Mouse (Mus musculus): ENCODE measurements around the gene Csk. TPM values are rescaled to one million over a fixed set of nuclear protein-coding genes. Genes with fewer than 3 reads are reported as not detected.
A peak's percentile ranks its signal among the peaks of the same experiment; 100 is the strongest.

Csk gene
- polyA plus RNA-seq, 2 experiments from 2014 or later = 110 to 150 TPM

DNA sequence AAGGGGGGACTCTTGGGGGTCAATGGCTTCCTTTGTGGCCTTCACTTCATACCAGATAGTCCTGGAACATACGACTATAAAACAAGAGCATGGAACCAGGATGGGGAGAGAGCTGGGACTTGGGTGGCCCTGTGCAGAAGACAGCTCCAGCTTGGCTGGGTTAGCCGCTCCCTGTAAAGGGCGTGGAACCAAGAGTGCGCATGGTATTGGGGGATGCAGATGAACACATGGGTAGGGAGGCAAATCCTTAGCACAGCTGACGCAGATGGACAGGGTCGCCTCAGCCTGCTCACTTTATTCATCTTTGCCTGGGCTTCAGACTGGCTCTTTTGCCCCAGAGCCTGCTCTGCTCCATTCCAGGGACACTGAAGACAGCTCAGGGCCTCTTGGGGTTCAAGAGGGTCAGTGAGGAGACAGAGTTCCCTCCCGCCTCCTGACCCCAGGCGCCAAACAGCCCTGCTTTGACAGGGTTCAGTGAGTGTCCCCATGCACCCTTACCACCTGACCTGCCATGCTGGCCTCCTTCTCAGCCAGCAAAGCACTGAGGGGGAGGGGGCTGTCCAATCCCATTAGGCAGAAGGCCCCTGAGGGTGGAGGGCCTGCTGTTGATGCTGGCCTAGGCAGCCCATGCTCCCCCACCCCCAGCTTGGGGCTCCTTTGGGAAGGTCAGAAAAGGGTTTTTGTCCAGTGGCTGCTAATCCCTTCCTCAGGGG, 54.4 kb downstream of the Csk start:
- ATAC-seq = no peak

DNA sequence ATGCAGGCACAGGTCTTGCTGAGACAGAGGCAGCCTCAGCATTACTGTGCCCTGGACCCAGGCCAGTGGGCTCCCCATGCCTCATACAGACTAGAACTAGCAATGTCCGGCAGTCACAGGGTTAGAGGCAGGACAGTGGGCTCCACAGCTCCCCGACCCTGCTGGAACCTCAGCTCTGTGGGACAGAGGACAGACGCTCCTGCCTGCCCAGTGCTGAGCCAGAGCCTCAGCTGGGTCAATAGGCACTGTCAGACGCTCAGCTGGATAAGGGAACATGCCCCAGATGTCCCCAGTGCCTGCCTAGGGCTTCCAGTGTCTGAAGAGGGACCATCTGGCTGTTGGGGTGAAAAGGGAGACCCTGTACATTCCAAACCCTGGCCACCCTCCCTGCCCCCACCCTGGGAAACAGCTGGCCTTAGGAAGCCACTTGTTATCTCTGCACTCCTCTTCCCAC, 55.5 kb downstream of the Csk start:
- ATAC-seq = no peak

DNA sequence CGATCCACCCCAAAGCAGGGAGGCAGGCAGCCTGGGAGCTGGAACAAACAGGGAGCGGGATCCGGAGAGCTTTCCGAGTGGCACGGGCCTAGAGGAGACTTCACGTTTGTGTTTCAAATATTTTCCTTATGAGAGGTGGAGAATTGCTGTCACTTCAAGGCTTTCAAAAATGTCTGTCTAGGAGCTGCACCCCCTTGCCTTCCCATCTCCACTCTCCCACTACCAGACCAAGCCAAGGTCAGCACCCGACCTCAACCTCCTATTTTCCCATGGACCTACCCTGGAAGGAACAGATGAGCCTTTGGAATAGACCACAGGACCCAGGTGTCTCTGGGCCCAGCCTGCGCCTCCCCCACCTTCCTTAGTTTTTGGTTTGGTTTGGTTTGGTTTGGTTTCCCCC, 56.2 kb downstream of the Csk start:
- ATAC-seq = no peak

DNA sequence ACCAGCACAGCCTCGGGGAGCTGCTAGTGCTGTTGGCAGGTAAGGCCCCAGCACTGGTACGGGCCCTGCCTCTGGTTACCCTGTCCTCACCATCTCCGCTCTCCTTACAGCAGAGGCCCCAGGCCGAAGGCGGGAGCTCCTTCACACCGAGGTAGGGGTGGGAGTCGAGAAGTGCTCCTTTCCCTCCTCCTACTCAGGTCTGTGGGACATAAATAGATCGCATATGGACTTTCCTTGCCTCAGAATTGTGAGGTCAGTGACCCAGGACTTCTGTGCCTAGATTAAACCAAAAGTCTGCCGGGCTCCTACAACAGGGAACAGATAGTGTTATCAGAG, 59.3 kb downstream of the Csk start:
- ATAC-seq = no peak

DNA sequence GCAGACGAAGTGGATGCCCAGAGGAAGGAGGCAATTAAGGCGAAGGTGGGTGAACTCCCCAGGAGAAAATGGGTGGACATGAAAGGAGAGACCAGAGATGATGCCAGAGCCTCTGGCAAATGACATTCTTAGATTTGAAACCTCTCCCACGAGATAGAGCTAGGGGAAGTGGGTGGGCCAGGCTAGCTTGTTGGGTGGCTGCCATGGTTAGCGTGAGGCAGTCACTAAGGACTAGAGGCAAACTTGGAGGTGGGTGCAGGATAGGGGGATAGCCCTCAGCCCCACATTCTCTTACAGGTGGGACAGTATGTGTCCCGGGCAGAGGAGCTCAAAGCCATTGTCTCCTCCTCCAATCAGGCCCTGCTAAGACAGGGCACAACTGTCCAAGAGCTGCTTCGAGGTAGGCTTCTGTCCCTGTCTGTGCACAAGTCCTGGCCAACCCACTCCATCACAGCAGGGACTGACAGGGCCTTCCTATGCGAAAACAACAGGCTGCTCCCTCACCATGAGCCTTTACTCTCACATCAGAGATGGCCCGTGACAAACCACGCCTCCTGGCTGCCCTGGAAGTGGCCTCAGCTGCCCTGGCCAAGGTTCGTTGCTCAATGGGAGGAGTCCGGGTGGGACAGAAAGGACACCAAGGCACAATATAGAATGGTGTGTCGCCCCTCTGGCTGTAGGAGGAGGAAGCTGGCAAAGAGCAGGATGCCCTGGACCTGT, 59.8 kb downstream of the Csk start:
- ATAC-seq = no peak

DNA sequence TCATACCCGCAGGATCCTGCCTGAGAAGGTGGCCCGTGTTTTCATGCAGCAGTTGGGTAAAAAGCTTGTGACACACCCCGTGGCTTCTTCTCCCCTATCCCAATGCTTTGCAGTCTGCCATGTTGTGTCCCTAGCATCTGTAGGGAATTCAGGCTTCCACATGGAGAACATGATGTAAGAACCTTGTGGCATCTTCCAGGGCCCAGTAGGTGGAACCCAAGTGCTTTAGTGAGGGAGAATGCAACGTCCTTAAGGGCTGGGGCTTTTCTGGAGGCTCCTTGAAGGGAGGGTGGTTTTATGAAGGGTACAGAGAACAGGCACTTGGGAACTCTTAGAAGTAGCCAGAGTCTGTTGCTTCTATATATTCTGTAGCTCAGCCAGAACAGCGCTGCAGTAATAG, 62.7 kb downstream of the Csk start:
- no peak for ATAC-seq

DNA sequence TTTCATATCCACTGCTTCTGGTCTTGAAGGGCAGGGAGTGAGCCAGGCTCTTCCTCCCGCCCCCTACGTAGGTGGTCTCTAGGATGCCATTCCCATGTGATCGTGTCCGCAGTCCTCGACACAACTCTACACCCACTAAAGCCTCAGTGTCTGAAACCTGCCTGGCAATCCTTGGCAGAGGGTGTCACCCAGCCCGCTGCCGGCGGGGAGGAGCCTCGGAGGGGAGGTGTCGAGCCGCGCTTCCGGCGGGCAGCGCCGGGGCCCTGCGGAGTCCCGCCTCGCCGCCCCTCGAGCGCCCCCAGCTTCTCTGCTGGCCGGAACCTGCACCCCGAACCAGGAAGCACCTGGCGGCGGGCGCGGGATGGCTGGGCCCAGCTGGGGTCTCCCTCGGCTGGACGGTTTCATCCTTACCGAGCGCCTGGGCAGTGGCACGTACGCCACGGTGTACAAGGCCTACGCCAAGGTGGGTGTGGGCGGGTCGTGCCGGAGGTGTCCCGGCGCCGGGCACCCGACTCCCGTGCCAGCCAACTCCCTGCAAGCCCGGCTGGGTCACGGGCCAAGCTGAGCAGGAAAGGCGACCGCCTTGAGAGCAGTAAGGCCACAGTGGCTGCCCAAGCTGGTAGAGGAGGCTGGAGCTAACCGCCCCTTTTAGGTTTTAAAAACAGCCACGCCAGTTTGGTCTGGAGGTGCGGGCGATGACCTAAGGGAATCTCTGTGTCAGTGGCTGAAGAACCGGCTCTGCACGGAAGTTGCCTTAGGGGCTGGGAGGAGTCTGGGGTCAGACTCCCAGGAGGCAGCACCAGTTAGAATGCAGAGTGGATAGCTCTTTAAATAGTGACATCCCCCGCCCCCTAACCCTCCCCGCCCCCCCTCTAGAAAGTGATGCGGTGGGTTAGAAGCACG, 64.0 kb downstream of the Csk start, which contains the start of gene Ulk3:
TSS of gene Ulk3 (plus strand) at position 229 of the 903 bp plus-strand sequence.
- peak; percentile 91 for ATAC-seq

DNA sequence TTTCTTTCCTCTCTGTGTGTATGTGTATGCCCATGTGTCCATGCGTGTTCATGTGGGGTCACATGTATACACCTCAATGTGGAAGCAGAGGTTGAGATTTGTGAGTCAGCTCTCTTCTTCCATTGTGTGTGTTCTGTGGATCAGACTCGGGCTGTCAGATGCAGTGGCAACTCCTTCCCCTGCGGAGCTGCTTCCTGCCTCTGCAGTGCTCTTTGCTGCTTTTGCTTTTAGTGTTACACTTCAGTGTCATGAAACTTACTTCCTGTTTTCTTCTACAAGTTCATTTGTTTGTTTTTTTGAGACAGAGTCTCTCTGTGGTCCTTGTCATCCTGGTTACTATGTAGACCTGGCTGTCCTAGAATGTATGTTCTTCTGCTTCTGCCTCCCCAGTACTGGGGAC, 68.4 kb downstream of the Csk start:
- peak; percentile 27 for ATAC-seq

DNA sequence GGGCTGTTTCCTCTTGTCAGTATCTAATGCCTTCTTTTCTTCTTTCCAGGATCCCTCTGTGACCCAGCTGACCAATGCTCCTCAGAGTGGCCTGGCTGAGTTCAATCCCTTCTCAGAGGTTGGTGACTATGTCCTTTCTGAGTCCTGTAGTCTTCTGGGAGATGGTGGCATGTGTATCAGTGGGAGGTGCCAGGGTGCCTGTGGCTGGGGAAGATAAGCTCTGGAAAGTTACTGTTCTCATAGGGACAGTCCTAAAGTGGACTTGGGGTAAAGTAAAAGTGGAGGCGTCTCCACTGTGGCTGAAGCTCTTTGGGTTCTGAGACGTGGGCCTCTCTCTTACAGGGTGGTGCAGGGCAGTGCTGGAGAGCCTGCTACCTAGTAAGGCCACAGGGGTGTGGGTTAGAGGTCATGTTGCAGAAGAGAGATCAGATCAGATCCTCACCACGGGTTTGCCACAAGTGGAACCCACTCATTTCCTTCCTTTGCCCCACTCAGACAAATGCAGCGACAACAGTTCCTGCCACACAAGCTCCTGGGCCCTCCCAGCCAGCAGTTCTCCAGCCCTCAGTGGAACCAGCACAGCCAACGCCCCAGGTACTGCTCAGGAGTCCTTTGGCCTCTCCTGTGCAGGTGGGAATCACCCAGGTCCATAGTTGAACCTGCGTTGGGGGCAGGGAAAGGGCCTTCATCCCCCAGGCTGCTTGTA, 76.1 kb downstream of the Csk start:
- no peak for ATAC-seq

Other genes starting within 250 kb of the Csk start
- gene Ppcdc, start 213.5 kb downstream of the Csk start, polyA plus RNA-seq (2017; shearing (Covaris generic)) = 100 to 1,000 TPM; 157 to 228 TPM
- gene Scamp5, start 185.6 kb downstream of the Csk start, polyA plus RNA-seq (2017; shearing (Covaris generic)) = under 1 TPM in 1 of 2 experiments, not detected in 1; 0.26 TPM
- gene Rpp25, start 149.6 kb downstream of the Csk start, polyA plus RNA-seq (2017; shearing (Covaris generic)) = not detected
- gene Cox5a, start 132.4 kb downstream of the Csk start, polyA plus RNA-seq (2017; shearing (Covaris generic)) = 100 to 1,000 TPM; 197 to 242 TPM
- 10 to 100 TPM; 22.2 to 29.8 TPM for gene Fam219b, start 116.1 kb downstream of the Csk start, polyA plus RNA-seq (2017; shearing (Covaris generic))
- 10 to 100 TPM; 15.7 to 17.9 TPM for gene Mpi, start 100.9 kb downstream of the Csk start, polyA plus RNA-seq (2017; shearing (Covaris generic))
- gene Scamp2, start 92.7 kb downstream of the Csk start, polyA plus RNA-seq (2017; shearing (Covaris generic)) = 100 to 1,000 TPM in 1 of 2 experiments, 10 to 100 TPM in 1; 92.6 to 119 TPM
- 10 to 100 TPM; 27.0 to 48.2 TPM for gene Ulk3, start 64.2 kb downstream of the Csk start, polyA plus RNA-seq (2017; shearing (Covaris generic))
- not detected for gene Cplx3, start 47.4 kb downstream of the Csk start, polyA plus RNA-seq (2017; shearing (Covaris generic))
- gene Lman1l, start 32.9 kb downstream of the Csk start, polyA plus RNA-seq (2017; shearing (Covaris generic)) = 1 to 10 TPM in 1 of 2 experiments, under 1 TPM in 1; 0.79 to 1.4 TPM
- not detected for gene Cyp1a2, start 30.1 kb upstream of the Csk start, polyA plus RNA-seq (2017; shearing (Covaris generic))
- not detected for gene Cyp1a1, start 34.3 kb upstream of the Csk start, polyA plus RNA-seq (2017; shearing (Covaris generic))
- 10 to 100 TPM; 30.2 to 30.5 TPM for gene Edc3, start 54.9 kb upstream of the Csk start, polyA plus RNA-seq (2017; shearing (Covaris generic))
- gene Clk3, start 112.2 kb upstream of the Csk start, polyA plus RNA-seq (2017; shearing (Covaris generic)) = 100 to 1,000 TPM in 1 of 2 experiments, 10 to 100 TPM in 1; 95.0 to 107 TPM
- 10 to 100 TPM; 25.2 to 35.4 TPM for gene Arid3b, start 183.2 kb upstream of the Csk start, polyA plus RNA-seq (2017; shearing (Covaris generic))